1 mouse cellular context compared by ENCODE assay signal in genomic region chr2:154593025-154593424, GRCm38 (mm10).
TF ChIP-seq lines count a peak whose summit lies in the region.

No protein-coding gene starts in this region.

TF ChIP-seq in CH12.LX, 34 proteins besides CTCF, POLR2A, EP300 and RAD21:
- no peak for TF ChIP-seq USF1 (IDR thresholded peaks at IDR 0.05; ENCODE audit: low read depth, low read length)
- peak; percentile 58 for TF ChIP-seq SMC3 (IDR thresholded peaks at IDR 0.05; ENCODE audit: low read depth, low read length)
- 0 out of 2 replicates have a peak, but pooled peaks have one; percentile 6 for TF ChIP-seq IRF4 (IDR thresholded peaks at IDR 0.05; ENCODE audit: low read depth, low read length)
- no peak for TF ChIP-seq HCFC1 (IDR thresholded peaks at IDR 0.05; ENCODE audit: low read depth, low read length)
- no peak for TF ChIP-seq ZKSCAN1 (IDR thresholded peaks at IDR 0.05; ENCODE audit: borderline replicate concordance, low read depth, low read length)
- no peak for TF ChIP-seq ZNF384 (IDR thresholded peaks at IDR 0.05; ENCODE audit: low read depth, low read length)
